Mouse (Mus musculus) small intestine, adult 2 months (tissue): ENCODE results near the gene Efna4. TPM values are rescaled to one million over a fixed set of nuclear protein-coding genes. Genes with fewer than 3 reads are reported as not detected.
A peak's percentile ranks its signal among the peaks of the same experiment; 100 is the strongest.

Experiments used
- H3K27ac ChIP-seq: fragments of 200-500 bp; 2 replicates; pipeline ENCODE4 v1.5.1; 2012; ENCODE audit warnings: low read depth, low read length, control low read depth, inconsistent platforms; ENCODE audit not compliant: insufficient read depth
- H3K27me3 ChIP-seq: fragments of 200-500 bp; 2 replicates; pipeline ENCODE4 v1.6.1; 2012; ENCODE audit warnings: mild to moderate bottlenecking, moderate library complexity, low read length, inconsistent platforms; ENCODE audit not compliant: control insufficient read depth, insufficient read depth
- H3K36me3 ChIP-seq: fragments of 200-500 bp; 2 replicates; pipeline ENCODE4 v1.6.1; 2012; ENCODE audit warnings: mild to moderate bottlenecking, low read length, control low read depth, inconsistent platforms; ENCODE audit not compliant: control insufficient read depth, insufficient read depth
- H3K4me1 ChIP-seq: fragments of 200-500 bp; 2 replicates; pipeline ENCODE4 v1.6.1; 2012; ENCODE audit warnings: low read length, inconsistent platforms, mixed read lengths; ENCODE audit not compliant: control insufficient read depth, insufficient read depth, insufficient read length
- H3K4me3 ChIP-seq: fragments of 200-500 bp; 2 replicates; pipeline ENCODE4 v1.5.1; 2012; ENCODE audit warnings: low read depth, mild to moderate bottlenecking, control low read depth, inconsistent platforms, low read length, moderate library complexity
- CTCF ChIP-seq: fragments of 200-500 bp; IDR thresholded peaks from 2 replicates; pipeline ENCODE4 v1.5.1; 2012; ENCODE audit warnings: low read depth, mild to moderate bottlenecking, control low read depth, inconsistent platforms, low read length, moderate library complexity, mixed read lengths; ENCODE audit not compliant: insufficient replicate concordance, insufficient read length; ENCODE audit errors: extremely low read depth
- POLR2A ChIP-seq: fragments of 200-500 bp; IDR thresholded peaks from 2 replicates; pipeline ENCODE4 v1.6.1; 2012; ENCODE audit warnings: low read depth, mild to moderate bottlenecking, control low read depth, inconsistent platforms, low read length, moderate library complexity
- WGBS: fragments of 180-500 bp; shearing (Covaris S2); methylation state at CpG from one replicate; pipeline ENCODE4 v1.1.7; 2018; 5-methylcytosine and 5-hydroxymethylcytosine counted together
- polyA plus RNA-seq: library from polyadenylated mRNA; depleted of rRNA; stranded (reverse); fragments of >200 nt; gene quantifications from 2 replicates; pipeline ENCODE4 v1.2.3, GENCODE M21; 2012

Gene Efna4
- polyA plus RNA-seq, 1 experiment, result 20.0 TPM

DNA sequence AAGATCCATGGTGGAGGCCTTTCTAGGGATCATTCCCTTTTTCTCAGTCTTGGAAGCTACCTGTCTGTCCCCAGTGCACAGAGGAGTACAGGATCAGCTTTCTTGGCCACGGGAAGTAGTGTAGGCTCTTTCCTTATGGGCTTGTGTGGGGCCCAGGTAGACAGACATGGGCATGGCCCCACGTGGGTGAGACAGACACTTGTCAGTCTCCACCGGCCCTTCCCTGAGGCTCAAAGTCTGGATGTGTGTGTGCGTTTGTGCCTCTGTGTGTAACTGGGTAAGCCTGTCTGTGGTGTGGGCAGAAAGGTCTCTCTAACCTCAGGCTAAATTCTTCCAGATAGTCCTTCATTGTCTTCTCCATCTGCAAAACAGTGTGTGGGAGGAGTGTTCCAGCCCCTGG, 32.7 kb downstream of the Efna4 start:
- Histone ChIP-seq H3K27ac (peak overlapping the region; percentile 72), H3K36me3 (no peaks in the 10 kb centered on the region), H3K4me1 (peaks cover 32% of the 10 kb centered on the region), H3K27me3 (no peaks in the 10 kb centered on the region), H3K4me3 (no peak overlapping the region)
- 29% methylated on average over 4 of the region's 4 CpGs for WGBS
- TF ChIP-seq CTCF, result no peak
- no peak for TF ChIP-seq POLR2A

DNA sequence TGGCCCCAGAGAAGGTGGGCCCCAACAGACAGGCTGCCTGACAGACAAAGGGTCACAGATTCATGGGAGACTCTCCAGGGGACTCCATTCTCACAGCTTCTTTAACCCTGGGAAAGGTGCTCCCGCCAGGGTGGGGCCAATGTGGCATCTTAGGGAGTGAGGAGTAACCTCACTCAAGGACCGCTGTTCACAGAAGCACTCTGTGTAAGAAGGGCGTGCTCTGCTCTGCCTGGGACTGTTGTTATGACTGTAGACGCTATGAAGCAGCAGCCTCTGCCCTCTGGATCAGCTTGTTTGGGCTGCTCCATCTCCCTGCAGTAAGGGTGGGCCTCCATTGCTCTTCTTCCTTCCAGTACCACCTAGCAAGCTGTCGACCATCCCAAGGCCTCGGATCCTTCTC, 33.4 kb downstream of the Efna4 start:
- WGBS, result 42% methylated on average over 6 of the region's 6 CpGs
- TF ChIP-seq CTCF, result no peak
- no peak for TF ChIP-seq POLR2A
- no peaks in the 10 kb centered on the region for H3K27me3 ChIP-seq
- H3K4me1 ChIP-seq, result peaks cover 32% of the 10 kb centered on the region
- no peak overlapping the region for H3K4me3 ChIP-seq
- H3K36me3 ChIP-seq, result no peaks in the 10 kb centered on the region
- H3K27ac ChIP-seq, result 0 out of 2 replicates have a peak overlapping the region, but pooled peaks have one; percentile 27

DNA sequence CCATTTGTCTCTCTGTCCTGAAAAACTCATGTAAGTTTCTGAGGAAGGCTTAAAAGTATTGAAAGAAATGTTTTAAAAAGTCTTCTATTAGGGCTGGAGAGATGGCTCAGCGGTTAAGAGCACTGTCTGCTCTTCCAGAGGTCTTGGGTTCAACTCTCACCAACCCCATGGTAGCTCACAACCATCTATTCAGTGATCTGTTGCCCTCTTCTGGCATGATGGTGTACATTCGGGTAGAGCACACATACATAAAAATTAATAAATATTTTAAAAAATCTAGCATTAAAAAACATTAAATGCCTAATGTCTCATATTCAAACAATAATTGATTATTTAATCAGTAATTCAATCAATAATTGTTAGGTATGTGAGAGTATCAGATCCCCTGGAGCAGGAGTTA, 37.3 kb downstream of the Efna4 start:
- Histone ChIP-seq H3K4me1 (peaks cover 33% of the 10 kb centered on the region), H3K27ac (peak overlapping the region; percentile 89), H3K36me3 (no peaks in the 10 kb centered on the region), H3K27me3 (no peaks in the 10 kb centered on the region), H3K4me3 (no peak overlapping the region)
- TF ChIP-seq CTCF, result no peak
- WGBS, result 39% methylated on average over 2 of the region's 2 CpGs

DNA sequence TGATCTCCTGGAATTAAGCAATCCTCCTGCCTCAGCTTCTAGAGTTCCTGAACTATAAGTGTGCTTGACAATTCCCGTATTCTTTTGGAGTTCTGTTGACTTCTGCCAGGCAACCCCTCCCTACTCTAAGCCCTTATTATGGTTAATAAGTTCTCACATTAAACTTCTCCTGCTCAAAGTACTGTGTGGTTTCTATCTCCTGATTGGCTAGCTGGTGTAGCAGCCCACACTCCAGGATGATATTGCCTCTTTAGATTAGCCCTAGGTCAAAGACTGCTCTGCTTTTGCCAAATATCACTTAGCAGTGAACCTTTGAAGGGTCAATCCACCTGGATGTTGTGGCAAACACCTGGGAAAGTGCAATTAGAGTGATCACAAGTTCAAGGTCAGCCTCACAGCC, 37.8 kb downstream of the Efna4 start:
- 11% methylated on average over 1 of the region's 1 CpGs for WGBS

DNA sequence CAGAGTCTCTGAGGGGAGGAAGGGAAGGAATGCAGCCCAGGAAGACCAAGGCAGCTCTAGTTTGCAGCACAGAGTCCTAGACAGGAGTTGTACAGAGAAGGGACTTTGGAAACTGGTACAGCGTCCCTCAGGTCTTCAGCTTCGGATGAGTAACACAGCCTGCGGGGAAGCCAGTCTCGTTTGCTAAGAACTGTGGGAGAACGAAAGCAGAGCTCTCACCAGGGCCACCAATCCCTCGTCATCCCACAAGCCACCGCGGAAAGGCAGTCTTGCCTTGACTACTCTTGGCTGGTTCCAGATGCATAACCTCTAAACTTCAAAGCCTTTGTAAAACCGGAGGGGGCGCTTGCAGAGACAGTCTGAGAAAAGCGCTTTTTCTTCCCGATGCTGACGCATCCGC, 38.3 kb downstream of the Efna4 start:
- Histone ChIP-seq H3K4me1 (peaks cover 24% of the 10 kb centered on the region), H3K36me3 (no peaks in the 10 kb centered on the region), H3K4me3 (peak overlapping the region; percentile 51), H3K27me3 (no peaks in the 10 kb centered on the region), H3K27ac (peak overlapping the region; percentile 96)
- 2% methylated on average over 14 of the region's 14 CpGs for WGBS
- TF ChIP-seq POLR2A, result peak; percentile 33; the same call in 1 of the 2 replicates
- TF ChIP-seq CTCF, result no peak

More for the DNA sequence above, 37.8 kb downstream of the Efna4 start:
- H3K27me3 ChIP-seq, result no peaks in the 10 kb centered on the region
- H3K4me1 ChIP-seq, result peaks cover 29% of the 10 kb centered on the region
- H3K4me3 ChIP-seq, result no peak overlapping the region
- no peaks in the 10 kb centered on the region for H3K36me3 ChIP-seq
- peak overlapping the region; percentile 89 for H3K27ac ChIP-seq
- TF ChIP-seq POLR2A (no peak), CTCF (no peak)

DNA sequence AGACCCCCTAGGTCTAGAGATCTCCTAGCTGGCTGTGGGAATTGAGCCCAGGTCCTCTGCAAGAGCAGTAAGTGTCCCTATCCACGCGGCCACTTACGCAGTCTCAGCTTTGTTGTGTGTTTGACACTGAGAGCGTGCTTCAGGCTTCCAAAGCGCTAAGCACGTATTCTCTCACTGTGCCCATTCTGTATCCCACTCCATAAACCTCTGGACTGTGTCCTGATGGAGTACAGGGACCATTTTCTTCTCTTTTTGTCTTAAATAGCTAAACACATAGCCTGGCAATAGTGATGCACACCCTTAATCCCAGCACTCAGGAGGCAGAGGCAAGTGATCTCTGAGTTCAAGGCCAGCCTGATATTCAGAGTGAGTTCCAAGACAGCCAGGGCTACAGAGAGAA, 38.9 kb downstream of the Efna4 start:
- TF ChIP-seq POLR2A (no peak), CTCF (no peak)
- no peak overlapping the region for H3K4me3 ChIP-seq
- WGBS, result 67% methylated on average over 6 of the region's 6 CpGs
- peaks cover 23% of the 10 kb centered on the region; the same call in 1 of the 2 replicates for H3K4me1 ChIP-seq
- H3K36me3 ChIP-seq, result no peaks in the 10 kb centered on the region
- H3K27ac ChIP-seq, result peak overlapping the region; percentile 67
- no peaks in the 10 kb centered on the region for H3K27me3 ChIP-seq

DNA sequence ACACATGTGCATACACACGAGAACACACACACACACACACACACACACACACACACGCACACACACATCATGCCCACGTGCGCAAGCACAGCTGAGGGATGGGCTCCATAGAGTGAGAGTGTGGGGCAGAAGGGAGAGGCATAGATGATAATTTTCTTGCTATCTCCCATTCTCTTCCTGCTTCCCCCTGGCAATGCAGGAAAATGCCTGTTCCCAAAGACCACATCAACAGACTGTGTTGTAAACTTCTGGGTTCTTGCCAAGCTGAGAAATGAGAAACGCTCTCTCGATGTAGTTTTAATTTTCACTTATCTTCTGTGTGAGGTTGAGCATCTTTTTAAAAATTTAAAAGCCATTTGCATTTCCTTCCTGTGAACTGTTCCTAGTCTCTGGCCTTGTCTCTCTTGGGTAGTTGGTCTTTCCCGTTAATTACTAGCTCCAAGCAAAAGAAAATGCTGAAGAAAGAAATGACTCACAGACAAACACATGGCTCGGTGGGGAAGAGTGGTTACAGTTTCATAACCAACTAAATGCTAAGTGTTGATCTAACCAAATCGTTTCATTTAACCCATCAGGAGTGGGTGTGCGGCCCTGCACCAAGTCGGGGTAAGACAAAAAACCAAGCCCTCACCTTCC, 40.9 kb downstream of the Efna4 start:
- peaks cover 31% of the 10 kb centered on the region for H3K4me1 ChIP-seq
- WGBS, result 41% methylated on average over 11 of the region's 11 CpGs
- TF ChIP-seq POLR2A (no peak), CTCF (no peak)
- no peak overlapping the region for H3K27ac ChIP-seq
- H3K4me3 ChIP-seq, result no peak overlapping the region
- no peaks in the 10 kb centered on the region for H3K27me3 ChIP-seq
- H3K36me3 ChIP-seq, result no peaks in the 10 kb centered on the region
